Mouse (Mus musculus): ENCODE results near the gene Mad1l1. TPM values are rescaled to one million over a fixed set of nuclear protein-coding genes. Genes with fewer than 3 reads are reported as not detected.
A peak's percentile ranks its signal among the peaks of the same experiment; 100 is the strongest.

Gene Mad1l1
- total RNA-seq, 1 experiment from 2014 or later: 23.1 TPM

GRCm38 (mm10) chr5:140007656-140008522 is 313.5 kb downstream of the Mad1l1 start:
- no peak for DNase-seq

DNA sequence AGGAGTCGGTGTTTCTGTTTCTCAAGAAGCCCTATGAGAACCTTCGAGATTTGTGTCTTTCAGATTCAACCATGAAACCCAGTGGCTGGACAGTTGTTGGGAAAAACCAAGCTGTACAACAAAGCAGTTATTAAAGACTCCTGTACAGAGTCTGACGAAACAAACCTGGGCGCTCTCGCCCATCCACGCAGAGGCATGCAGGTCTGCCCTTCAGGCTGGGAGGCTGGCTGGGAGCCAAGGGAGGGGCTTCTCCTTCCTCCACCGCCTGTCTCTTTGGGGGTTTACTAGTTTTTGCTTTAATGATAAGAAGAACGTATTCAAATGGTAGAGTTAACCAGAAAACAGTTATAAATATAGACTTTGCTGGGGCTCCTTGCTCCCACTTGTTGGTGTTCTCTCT is 314.5 kb downstream of the Mad1l1 start:
- no peak for DNase-seq

DNA sequence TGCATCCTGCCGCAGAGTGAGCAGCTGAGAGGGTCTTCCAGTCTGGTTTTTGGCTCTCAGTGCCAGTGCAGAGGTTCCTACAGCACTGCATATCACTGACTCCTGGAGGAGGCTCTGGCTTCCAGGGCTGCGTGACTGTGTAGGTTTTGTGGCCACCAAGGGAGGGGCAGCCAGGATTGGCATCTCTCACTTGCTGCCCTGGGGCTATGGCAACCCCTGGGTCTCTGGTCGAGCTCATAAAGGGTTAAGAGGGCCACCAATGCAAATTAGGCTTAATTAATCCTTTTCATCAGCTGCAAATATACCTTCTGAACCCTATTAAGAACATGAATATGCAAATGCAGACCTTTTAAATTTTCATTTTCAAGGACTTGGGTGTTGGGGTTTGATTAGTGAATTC is 318.8 kb downstream of the Mad1l1 start:
- no peak for DNase-seq

DNA sequence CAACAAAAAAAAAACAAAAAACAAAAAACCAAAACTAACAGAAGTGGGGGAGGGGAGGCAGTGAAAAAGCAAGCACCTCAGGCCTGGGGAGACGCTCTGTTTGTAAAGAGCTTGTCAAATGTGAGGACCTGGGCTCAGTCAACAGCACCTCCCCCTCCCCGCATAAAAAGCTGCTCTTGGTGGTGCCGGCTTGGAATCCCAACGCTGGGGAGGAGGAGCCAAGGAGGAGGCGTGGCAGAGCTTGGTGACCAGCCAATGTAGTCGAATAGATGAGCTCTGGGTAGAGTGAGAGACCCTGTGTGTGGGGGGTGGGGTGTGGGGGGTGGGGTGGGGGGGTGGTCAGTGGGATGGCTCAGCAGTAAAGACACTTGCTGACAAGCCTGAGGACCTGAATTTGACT is 322.4 kb downstream of the Mad1l1 start:
- DNase-seq: no peak

DNA sequence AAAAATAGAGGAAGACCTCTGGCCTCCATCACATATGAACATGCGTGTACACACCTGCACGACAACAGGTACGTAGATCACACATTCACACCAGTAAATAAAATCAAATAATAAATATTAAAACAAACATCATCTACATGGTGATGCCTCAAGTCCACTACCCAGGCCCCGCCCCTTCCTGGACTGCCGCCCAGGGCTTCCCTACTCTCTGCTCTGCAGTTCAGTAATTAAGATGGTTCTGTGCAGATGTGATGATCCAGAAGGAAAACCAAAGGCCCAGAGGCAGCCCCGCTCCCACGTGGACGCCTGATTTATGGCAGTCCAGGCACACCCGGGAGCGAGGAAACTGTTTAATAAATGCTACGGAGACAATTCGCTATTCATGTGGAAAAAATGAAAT is 323.0 kb downstream of the Mad1l1 start:
- DNase-seq: peak; percentile 40

GRCm38 (mm10) chr5:139991531-139991930 is 329.8 kb downstream of the Mad1l1 start:
- DNase-seq: no peak

- DNase-seq: no peak
These were observed 336.1 kb downstream of the Mad1l1 start for GRCm38 (mm10) chr5:139985073-139985746.

DNA sequence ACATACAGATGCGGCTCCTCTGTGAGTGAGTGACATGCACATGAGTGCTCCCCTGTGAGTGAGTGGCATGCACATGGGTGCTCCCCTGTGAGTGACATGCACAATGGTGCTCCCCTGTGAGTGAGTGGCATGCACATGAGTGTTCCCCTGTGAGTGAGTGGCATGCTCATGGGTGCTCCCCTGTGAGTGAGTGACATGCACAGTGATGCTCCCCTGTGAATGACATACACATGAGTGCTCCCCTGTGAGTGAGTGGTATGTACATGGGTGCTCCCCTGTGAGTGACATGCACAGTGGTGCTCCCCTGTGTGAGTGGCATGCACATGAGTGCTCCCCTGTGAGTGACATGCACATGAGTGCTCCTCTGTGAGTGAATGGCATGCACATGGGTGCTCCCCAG is 339.4 kb downstream of the Mad1l1 start:
- DNase-seq: no peak

- DNase-seq: no peak
These were observed 342.0 kb downstream of the Mad1l1 start for GRCm38 (mm10) chr5:139979371-139979770.

DNA sequence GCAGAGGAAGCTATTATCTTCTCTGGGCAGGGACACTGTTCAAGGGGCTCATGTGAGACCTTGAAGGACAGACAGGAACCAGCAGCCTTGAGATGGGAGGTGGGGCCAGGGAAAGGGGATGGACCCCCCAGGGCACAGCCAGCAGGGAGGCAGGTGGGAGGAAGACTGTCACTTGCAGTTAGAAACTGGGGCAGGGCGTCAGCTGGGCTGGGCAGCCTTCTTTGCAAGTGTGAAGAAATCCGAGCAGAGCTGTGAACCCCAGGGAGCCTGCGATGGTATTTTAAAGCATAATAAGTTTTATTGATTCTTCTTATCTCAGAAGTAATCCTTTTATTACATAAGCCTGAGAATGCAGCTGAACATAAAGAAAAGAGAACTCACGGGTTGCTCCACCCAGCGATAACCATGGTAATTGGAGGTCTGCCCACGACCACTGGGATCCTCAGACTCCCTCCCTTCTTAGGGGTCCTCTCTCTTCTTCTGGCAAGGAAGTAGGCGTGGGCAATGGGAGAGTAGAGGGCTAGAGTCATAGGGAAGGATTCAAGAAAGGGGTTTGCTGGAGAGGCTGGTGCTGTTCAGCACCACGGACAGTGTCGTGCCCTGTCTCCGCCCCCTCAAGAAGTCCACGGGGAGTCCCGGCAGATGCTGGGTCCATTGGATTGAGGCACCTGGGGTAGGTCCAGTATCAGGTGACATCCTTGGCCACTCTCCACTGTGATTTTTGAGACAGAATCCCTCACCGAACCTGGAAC is 342.7 kb downstream of the Mad1l1 start:
- DNase-seq: peak; percentile 21

GRCm38 (mm10) chr5:139977476-139977875 is 343.9 kb downstream of the Mad1l1 start:
- no peak for DNase-seq

GRCm38 (mm10) chr5:139976584-139976983 is 344.8 kb downstream of the Mad1l1 start:
- DNase-seq: no peak

DNA sequence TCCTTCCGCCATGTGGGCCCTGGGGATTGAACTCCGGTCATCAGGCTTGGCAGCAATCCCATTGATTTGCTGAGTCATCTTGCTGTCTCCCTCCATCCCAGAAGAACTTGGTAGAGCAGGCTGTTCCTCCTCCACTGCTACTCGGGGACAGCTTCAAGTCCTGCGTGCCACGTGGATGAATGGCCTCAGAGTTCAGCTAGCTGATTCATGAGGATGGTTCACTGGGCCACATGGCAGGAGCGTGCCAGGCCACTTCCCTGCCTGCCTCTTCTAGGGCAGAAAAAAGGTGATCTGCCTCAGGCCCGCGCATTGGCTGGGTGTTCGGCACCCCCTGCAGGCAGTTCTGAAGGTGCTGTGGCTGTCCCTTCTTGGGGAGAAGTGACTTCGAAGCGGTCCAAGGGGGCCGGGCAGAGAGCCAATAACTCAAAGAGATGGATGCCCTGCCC is 351.1 kb downstream of the Mad1l1 start:
- DNase-seq: peak; percentile 56

DNA sequence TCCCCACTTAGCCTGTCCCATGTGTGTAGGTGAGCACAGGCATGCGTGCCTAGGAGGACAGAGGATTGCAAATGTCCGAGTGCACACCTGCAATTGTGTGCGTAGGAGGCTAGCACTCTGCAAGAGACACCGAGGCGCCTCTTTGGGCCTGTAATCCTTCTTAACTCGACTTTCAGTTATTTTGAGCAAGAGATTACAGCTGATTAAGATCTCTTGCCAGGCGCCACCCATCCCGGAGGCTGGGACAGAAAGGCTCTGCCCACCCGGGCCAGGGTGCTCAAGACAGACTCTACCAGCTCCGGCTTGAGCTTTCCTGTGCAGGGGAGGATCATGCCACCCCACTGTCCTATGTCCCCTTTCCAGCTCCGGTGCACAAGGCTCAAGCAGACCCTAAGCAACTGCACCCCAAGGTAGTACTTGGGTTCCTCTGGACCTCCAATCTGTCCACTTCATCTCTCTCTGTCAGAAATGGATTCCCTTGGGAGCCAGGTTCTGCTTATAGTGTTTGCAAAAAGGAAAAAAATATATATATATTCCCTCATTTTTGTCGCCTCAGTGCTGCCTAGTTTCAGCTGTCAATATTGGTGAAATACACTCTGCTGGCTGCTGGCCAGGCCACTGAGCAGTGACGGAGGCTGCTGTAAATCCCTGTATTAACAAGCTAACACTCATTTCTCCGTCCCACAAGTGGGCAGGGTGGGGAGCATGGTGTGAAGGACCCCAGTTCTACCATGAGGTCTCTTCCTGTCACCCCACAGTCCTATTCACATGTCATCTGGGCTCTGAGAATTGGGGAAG is 352.0 kb downstream of the Mad1l1 start:
- no peak for DNase-seq

DNA sequence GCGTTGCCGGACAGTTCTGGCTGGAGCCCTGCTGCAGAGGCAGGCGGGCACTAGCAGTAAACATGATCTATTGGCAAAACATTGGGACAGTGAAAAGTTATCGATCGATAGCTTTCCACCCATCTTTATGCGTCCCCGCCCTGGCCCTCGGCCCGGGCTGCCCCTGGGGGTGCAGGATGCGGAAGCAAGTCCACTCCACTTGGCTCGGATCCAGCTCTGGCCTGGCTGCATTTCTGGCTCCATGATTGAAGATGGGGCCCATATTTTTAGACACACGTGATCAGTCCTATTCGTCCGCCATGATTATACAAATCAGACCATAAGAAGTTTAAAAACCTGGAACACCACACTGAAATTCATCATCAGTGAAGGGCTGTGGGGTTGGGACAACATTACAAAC is 355.8 kb downstream of the Mad1l1 start:
- DNase-seq: no peak

DNA sequence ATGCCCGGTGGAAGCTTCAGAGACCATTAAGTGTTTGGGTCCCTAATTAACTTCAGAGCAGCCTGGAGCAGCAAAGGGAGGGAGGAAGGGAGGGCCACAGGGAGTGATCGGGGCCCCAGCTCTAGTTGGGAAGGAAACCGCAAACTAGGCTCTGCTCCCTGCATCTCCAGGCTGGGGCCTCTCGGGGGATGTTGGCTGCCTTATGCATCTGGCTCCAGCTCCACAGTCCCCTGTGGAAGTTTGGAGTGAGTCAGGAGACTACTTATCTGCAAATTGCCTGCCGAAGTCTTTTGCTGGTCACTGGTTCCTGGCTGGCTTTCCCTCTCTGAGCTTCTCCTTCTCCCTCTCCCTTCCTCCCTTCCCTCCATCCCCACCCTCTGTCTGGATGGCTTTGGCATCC is 357.0 kb downstream of the Mad1l1 start:
- no peak for DNase-seq

DNA sequence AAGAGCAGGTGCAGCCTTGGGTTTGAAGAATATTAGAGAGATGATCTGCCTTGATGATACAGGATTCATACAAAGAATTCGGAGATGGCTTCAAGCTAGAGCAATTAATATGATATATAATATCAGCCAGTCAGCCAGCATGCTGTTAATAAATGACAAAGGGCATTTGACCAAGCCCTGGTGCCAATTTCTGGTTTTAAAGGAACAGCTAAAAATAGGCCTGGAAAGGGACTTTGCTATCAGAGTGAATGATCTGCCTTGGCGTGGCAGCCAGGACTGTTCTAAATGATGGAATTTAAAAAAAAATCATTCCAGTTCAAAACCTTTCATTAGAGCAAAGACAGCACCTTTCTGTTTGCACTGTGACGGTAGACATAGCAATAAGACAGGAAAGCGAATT is 361.6 kb downstream of the Mad1l1 start:
- DNase-seq: no peak

Other genes starting within 250 kb of the Mad1l1 start
- 23.5 and 29.0 TPM in 2 replicates for gene Nudt1, start 104 bp upstream of the Mad1l1 start, total RNA-seq (2021)
- 17.8 and 18.4 TPM in 2 replicates for gene Mrm2, start 10.3 kb upstream of the Mad1l1 start, total RNA-seq (2021)
- gene Snx8, start 67.7 kb upstream of the Mad1l1 start, total RNA-seq (2021): 18.0 and 18.4 TPM in 2 replicates
- gene Eif3b, start 97.8 kb upstream of the Mad1l1 start, total RNA-seq (2021): 159 and 237 TPM in 2 replicates
- gene Gm4869, start 124.1 kb upstream of the Mad1l1 start, total RNA-seq (2021): 0.27 TPM in 1 of 2 replicates, not detected in the other
- 9.5 and 11.3 TPM in 2 replicates for gene Chst12, start 184.0 kb upstream of the Mad1l1 start, total RNA-seq (2021)
- gene Grifin, start 243.5 kb upstream of the Mad1l1 start, total RNA-seq (2021): not detected in 2 replicates